Mouse (Mus musculus) naive thymus-derived CD4-positive, alpha-beta T cell, adult 5 months (primary cell): ENCODE measurements around the gene Fam171a1. TPM values are rescaled to one million over a fixed set of nuclear protein-coding genes. Genes with fewer than 3 reads are reported as not detected.

Source experiments
- polyA plus RNA-seq: library from polyadenylated mRNA; unstranded; fragments of 100-300 nt; shearing (Covaris generic); gene quantifications from one replicate; pipeline ENCODE4 v1.2.1, GENCODE M21; 2017

The Fam171a1 gene
- not detected for polyA plus RNA-seq

DNA sequence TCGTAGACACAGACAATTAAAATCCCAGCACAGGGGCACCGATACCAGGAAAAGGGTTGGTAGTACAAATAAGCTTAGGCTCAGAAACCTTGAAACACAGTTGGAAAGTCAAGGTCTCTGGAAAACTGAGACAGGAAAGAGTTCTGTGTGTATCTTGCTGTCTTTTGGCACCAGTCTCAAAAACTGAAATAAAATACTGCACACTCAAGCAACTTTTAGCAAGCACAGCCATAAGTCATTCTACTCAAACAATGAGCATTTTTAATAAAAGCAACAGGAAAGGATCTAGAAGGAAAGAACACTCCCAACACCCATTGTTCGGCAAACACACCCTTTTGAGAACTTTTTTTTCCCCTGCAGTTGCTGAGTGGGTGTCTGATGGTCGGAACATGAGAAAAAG lies at the start of gene Fam171a1:
Gene Fam171a1, plus strand, starts transcription at position 359 of the 400 bp plus-strand sequence.

Other genes starting within 250 kb of the Fam171a1 start
- 28.0 TPM for gene Nmt2, start 170.0 kb downstream of the Fam171a1 start, polyA plus RNA-seq
- 15.3 TPM for gene Rpp38, start 218.4 kb downstream of the Fam171a1 start, polyA plus RNA-seq
- not detected for gene Acbd7, start 221.9 kb downstream of the Fam171a1 start, polyA plus RNA-seq